Mouse (Mus musculus) forebrain, embryonic 11.5 days (tissue): ENCODE measurements around the gene Lgals3bp. TPM values are rescaled to one million over a fixed set of nuclear protein-coding genes. Genes with fewer than 3 reads are reported as not detected.

Experiments
- ATAC-seq: fragments of 200-750 bp; cut with Nextera tagmentation; replicated peaks from 2 replicates; pipeline ENCODE4 v1.8.0; 2017; ENCODE audit warnings: moderate TSS enrichment; ENCODE audit not compliant: low FRiP score
- DNase-seq: peaks from one replicate; pipeline ENCODE4 v3.0.0-alpha.2; 2017; ENCODE audit warnings: low spot score
- H3K27ac ChIP-seq: fragments of 300-500 bp; sonication (generic); 2 replicates; pipeline ENCODE4 v1.5.1; 2014; ENCODE audit warnings: low read depth, low read length
- H3K27me3 ChIP-seq: fragments of 300-500 bp; sonication (generic); 2 replicates; pipeline ENCODE4 v1.6.1; 2014; ENCODE audit warnings: mild to moderate bottlenecking, low read length, mixed read lengths; ENCODE audit not compliant: control insufficient read depth, insufficient read depth
- H3K36me3 ChIP-seq: fragments of 300-500 bp; sonication (generic); 2 replicates; pipeline ENCODE4 v1.6.1; 2014; ENCODE audit warnings: mild to moderate bottlenecking, low read length, moderate library complexity, mixed read lengths; ENCODE audit not compliant: control insufficient read depth, insufficient read depth
- H3K4me1 ChIP-seq: fragments of 300-500 bp; sonication (generic); replicated peaks from 2 replicates; pipeline ENCODE4 v1.6.1; 2014; ENCODE audit warnings: low read length, mixed read lengths; ENCODE audit not compliant: control insufficient read depth, insufficient read depth
- H3K4me2 ChIP-seq: fragments of 300-500 bp; sonication (generic); 2 replicates; pipeline ENCODE4 v1.6.1; 2014; ENCODE audit warnings: low read depth, mild to moderate bottlenecking, low read length, moderate library complexity, mixed read lengths; ENCODE audit not compliant: severe bottlenecking
- H3K4me3 ChIP-seq: fragments of 300-500 bp; sonication (generic); 2 replicates; pipeline ENCODE4 v1.5.1; 2014; ENCODE audit warnings: low read depth, low read length
- H3K9ac ChIP-seq: fragments of 300-500 bp; sonication (generic); 2 replicates; pipeline ENCODE4 v1.6.1; 2014; ENCODE audit warnings: low read length
- H3K9me3 ChIP-seq: fragments of 300-500 bp; sonication (generic); 2 replicates; pipeline ENCODE4 v1.6.1; 2016; ENCODE audit warnings: low read length, mixed read lengths; ENCODE audit not compliant: control insufficient read depth
- WGBS: fragments of 180-500 bp; shearing (Covaris S2); extraction: QIAGEN DNeasy Blood & Tissue Kit; methylation state at CpG from one replicate; pipeline ENCODE4 v1.1.7; 2014; 5-methylcytosine and 5-hydroxymethylcytosine counted together
- polyA plus RNA-seq: library from polyadenylated mRNA; unstranded; fragments of >200 nt; fragmentation: Nextera tagmentation; extraction: Ambion mirVana; gene quantifications from 2 replicates; pipeline ENCODE4 v1.2.1, GENCODE M21; 2014

Gene Lgals3bp
- polyA plus RNA-seq, 1 experiment from 2014 or later = 1.1 TPM

- no peak for ATAC-seq
- Histone ChIP-seq H3K4me2 (no peak overlapping the region), H3K27me3 (0 out of 2 replicates have a peak, but pooled peaks cover 2% of the 10 kb centered on the region), H3K36me3 (no peaks in the 10 kb centered on the region), H3K4me1 (peaks cover 13% of the 10 kb centered on the region; the same call in 1 of the 2 replicates), H3K4me3 (no peak overlapping the region), H3K9me3 (no peaks in the 10 kb centered on the region), H3K27ac (no peak overlapping the region), H3K9ac (no peak overlapping the region)
- 50% methylated on average over 3 of the region's 3 CpGs for WGBS
- no peak for DNase-seq
Measured at GRCm38 (mm10) chr11:118427266-118427779, 25.4 kb upstream of the Lgals3bp start.

- no peak overlapping the region for H3K9ac ChIP-seq
- no peaks in the 10 kb centered on the region for H3K9me3 ChIP-seq
- no peak for ATAC-seq
- H3K27me3 ChIP-seq = 0 out of 2 replicates have a peak, but pooled peaks cover 2% of the 10 kb centered on the region
- 73% methylated on average over 5 of the region's 5 CpGs for WGBS
- no peak overlapping the region for H3K4me3 ChIP-seq
- no peak overlapping the region for H3K4me2 ChIP-seq
- H3K36me3 ChIP-seq = no peaks in the 10 kb centered on the region
- no peak overlapping the region for H3K27ac ChIP-seq
- DNase-seq = no peak
- H3K4me1 ChIP-seq = peaks cover 13% of the 10 kb centered on the region; the same call in 1 of the 2 replicates
Measured at GRCm38 (mm10) chr11:118426765-118427164, 24.9 kb upstream of the Lgals3bp start.

GRCm38 (mm10) chr11:118424621-118425335, 22.9 kb upstream of the Lgals3bp start:
- Histone ChIP-seq H3K4me3 (no peak overlapping the region), H3K27ac (no peak overlapping the region), H3K27me3 (0 out of 2 replicates have a peak, but pooled peaks cover 2% of the 10 kb centered on the region), H3K36me3 (no peaks in the 10 kb centered on the region), H3K4me1 (peaks cover 12% of the 10 kb centered on the region; the same call in 1 of the 2 replicates), H3K9ac (no peak overlapping the region), H3K9me3 (no peaks in the 10 kb centered on the region), H3K4me2 (no peak overlapping the region)
- ATAC-seq (no peak), DNase-seq (no peak)
- 68% methylated on average over 13 of the region's 13 CpGs for WGBS

- WGBS = 9% methylated on average over 18 of the region's 18 CpGs
Measured at GRCm38 (mm10) chr11:118423266-118423971, 21.5 kb upstream of the Lgals3bp start.

GRCm38 (mm10) chr11:118420261-118420660, 18.4 kb upstream of the Lgals3bp start:
- ATAC-seq = no peak
- H3K9ac ChIP-seq = no peak overlapping the region
- H3K4me1 ChIP-seq = peaks cover 15% of the 10 kb centered on the region
- H3K9me3 ChIP-seq = no peaks in the 10 kb centered on the region
- no peak overlapping the region for H3K27ac ChIP-seq
- DNase-seq = no peak
- H3K4me2 ChIP-seq = no peak overlapping the region
- 84% methylated on average over 7 of the region's 7 CpGs for WGBS
- H3K36me3 ChIP-seq = no peaks in the 10 kb centered on the region
- H3K27me3 ChIP-seq = no peaks in the 10 kb centered on the region
- no peak overlapping the region for H3K4me3 ChIP-seq

More at GRCm38 (mm10) chr11:118423266-118423971, 21.5 kb upstream of the Lgals3bp start:
- Histone ChIP-seq H3K9me3 (no peaks in the 10 kb centered on the region), H3K4me1 (peaks cover 7% of the 10 kb centered on the region; the same call in 1 of the 2 replicates), H3K27me3 (0 out of 2 replicates have a peak, but pooled peaks cover under 1% of the 10 kb centered on the region), H3K9ac (no peak overlapping the region), H3K27ac (no peak overlapping the region), H3K4me2 (peak overlapping the region; percentile 16; the same call in 1 of the 2 replicates), H3K4me3 (no peak overlapping the region), H3K36me3 (no peaks in the 10 kb centered on the region)
- ATAC-seq (no peak), DNase-seq (peak; percentile 87)

- no peaks in the 10 kb centered on the region; the same call in 1 of the 2 replicates for H3K36me3 ChIP-seq
- H3K9me3 ChIP-seq = no peaks in the 10 kb centered on the region
- peak within 1 kb of the TSS; percentile 84 for H3K4me2 ChIP-seq
- H3K27me3 ChIP-seq = no peaks in the 10 kb centered on the region
- no peak within 1 kb of the TSS for H3K27ac ChIP-seq
- peak within 1 kb of the TSS; percentile 93 for H3K4me3 ChIP-seq
- peaks cover 15% of the 10 kb centered on the region for H3K4me1 ChIP-seq
- DNase-seq = peak; percentile 98
- under 1% methylated on average over 43 of the region's 50 CpGs for WGBS
- peak; percentile 94 for ATAC-seq
- H3K9ac ChIP-seq = peak within 1 kb of the TSS; percentile 93
Measured at GRCm38 (mm10) chr11:118418834-118419504, 17.1 kb upstream of the Lgals3bp start, which contains the start of gene Cant1. Cant1 (minus strand) TSS chr11:118419086.

GRCm38 (mm10) chr11:118418442-118418833, 16.5 kb upstream of the Lgals3bp start:
- 7% methylated on average over 12 of the region's 12 CpGs for WGBS
- ATAC-seq = peak; percentile 35; the same call in 1 of the 2 replicates
- Histone ChIP-seq H3K4me2 (peak overlapping the region; percentile 84), H3K9me3 (no peaks in the 10 kb centered on the region), H3K4me1 (peaks cover 12% of the 10 kb centered on the region), H3K27ac (no peak overlapping the region), H3K27me3 (no peaks in the 10 kb centered on the region), H3K36me3 (no peaks in the 10 kb centered on the region; the same call in 1 of the 2 replicates), H3K4me3 (peak overlapping the region; percentile 93), H3K9ac (peak overlapping the region; percentile 93)
- DNase-seq = no peak

GRCm38 (mm10) chr11:118417496-118417895, 15.6 kb upstream of the Lgals3bp start:
- no peak for DNase-seq
- ATAC-seq = no peak
- peak overlapping the region; percentile 93; the same call in 1 of the 2 replicates for H3K9ac ChIP-seq
- no peak overlapping the region for H3K27ac ChIP-seq
- H3K4me1 ChIP-seq = peaks cover 11% of the 10 kb centered on the region
- 92% methylated on average over 9 of the region's 9 CpGs for WGBS
- H3K4me2 ChIP-seq = no peak overlapping the region; the same call in 1 of the 2 replicates
- no peaks in the 10 kb centered on the region; the same call in 1 of the 2 replicates for H3K36me3 ChIP-seq
- peak overlapping the region; percentile 93; the same call in 1 of the 2 replicates for H3K4me3 ChIP-seq
- H3K9me3 ChIP-seq = no peaks in the 10 kb centered on the region
- H3K27me3 ChIP-seq = no peaks in the 10 kb centered on the region
